Mouse (Mus musculus): ENCODE results near the gene Tbc1d2b. TPM values are rescaled to one million over a fixed set of nuclear protein-coding genes. Genes with fewer than 3 reads are reported as not detected.

The Tbc1d2b gene
- total and polyA plus RNA-seq, 3 experiments: 0.09 to 0.90 (median 0.22) TPM

Other genes starting within 250 kb of the Tbc1d2b start
- gene Ctsh, start 216.7 kb downstream of the Tbc1d2b start, total RNA-seq (2014; fragmentation: Nextera tagmentation): not detected in 2 replicates
- 0.16 and 0.29 TPM in 2 replicates for gene Ctsh, start 216.7 kb downstream of the Tbc1d2b start, total RNA-seq (2017)
- not detected in 2 replicates for gene Ctsh, start 216.7 kb downstream of the Tbc1d2b start, polyA plus RNA-seq (2012)
- gene Morf4l1, start 156.0 kb downstream of the Tbc1d2b start, total RNA-seq (2014; fragmentation: Nextera tagmentation): 219 and 248 TPM in 2 replicates
- gene Morf4l1, start 156.0 kb downstream of the Tbc1d2b start, total RNA-seq (2017): 146 and 172 TPM in 2 replicates
- 106 and 118 TPM in 2 replicates for gene Morf4l1, start 156.0 kb downstream of the Tbc1d2b start, polyA plus RNA-seq (2012)
- not detected in 2 replicates for gene Adamts7, start 107.7 kb downstream of the Tbc1d2b start, total RNA-seq (2014; fragmentation: Nextera tagmentation)
- gene Adamts7, start 107.7 kb downstream of the Tbc1d2b start, total RNA-seq (2017): 0.17 TPM in 1 of 2 replicates, not detected in the other
- not detected in 2 replicates for gene Adamts7, start 107.7 kb downstream of the Tbc1d2b start, polyA plus RNA-seq (2012)

Data from G1E (cell line).